Mouse (Mus musculus) liver, adult 2 months (tissue): ENCODE measurements around the gene Prex1.

Experiments used
- CTCF ChIP-seq: fragments of 200-500 bp; IDR thresholded peaks from 2 replicates; pipeline ENCODE4 v1.5.1; 2011; ENCODE audit warnings: low read depth, low read length, control low read depth
- POLR2A ChIP-seq: fragments of 200-500 bp; IDR thresholded peaks from 2 replicates; pipeline ENCODE4 v1.6.1; 2011; ENCODE audit warnings: low read length, control low read depth; ENCODE audit not compliant: insufficient read depth; ENCODE audit errors: extremely low read depth

GRCm38 (mm10) chr2:166522612-166523120, 191.0 kb downstream of the Prex1 start:
- TF ChIP-seq POLR2A (no peak), CTCF (no peak)
